Mouse (Mus musculus) spleen, postnatal 36 days (tissue): ENCODE results near the gene 1700001O22Rik.
A peak's percentile ranks its signal among the peaks of the same experiment; 100 is the strongest.

Experiments used
- DNase-seq, 2 experiments: peaks; one replicate each; pipeline ENCODE4 v3.0.0; 2022; ENCODE audit warnings: low spot score in 2 of 2, mixed read lengths in 1 of 2

1700001O22Rik gene

DNA sequence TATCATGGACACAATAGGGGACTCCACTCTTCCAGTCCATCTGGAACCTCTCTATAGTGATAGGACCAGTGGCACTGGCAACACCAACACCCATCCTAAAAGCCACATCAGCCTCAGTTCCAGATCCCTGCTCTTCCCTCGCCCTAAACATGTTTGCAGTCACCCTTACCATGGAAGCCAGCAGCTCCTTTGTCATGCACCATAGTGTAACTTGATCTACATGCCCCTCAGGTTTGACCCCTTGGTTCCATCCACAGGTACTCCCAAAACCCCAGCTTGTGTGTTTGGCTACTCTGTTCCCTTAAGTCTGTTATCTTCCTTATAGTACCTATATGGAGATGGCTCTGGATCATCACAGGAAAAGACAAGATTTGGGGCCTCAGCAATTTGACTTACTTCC is 12.9 kb upstream of the 1700001O22Rik start:
- no peak for DNase-seq

DNA sequence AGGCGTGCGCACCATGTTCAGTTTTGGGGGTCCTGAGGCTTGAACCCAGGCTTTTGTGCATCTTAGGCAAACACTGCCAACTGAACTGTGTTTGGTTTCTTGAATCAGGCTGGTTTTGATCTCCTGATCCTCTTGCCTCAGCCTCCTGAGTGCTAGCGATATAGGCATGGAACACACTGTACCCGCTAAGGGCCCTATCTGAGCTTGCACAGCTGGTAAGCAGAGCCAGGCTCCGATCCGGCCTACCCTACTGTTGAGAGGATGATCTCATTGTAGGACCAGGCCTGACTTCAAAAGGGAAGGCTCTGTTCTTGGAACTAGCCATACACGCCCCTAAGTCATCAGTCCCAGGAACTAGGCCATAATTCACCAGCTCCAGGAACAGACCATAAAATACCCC is 7.1 kb upstream of the 1700001O22Rik start:
- DNase-seq: no peak

DNA sequence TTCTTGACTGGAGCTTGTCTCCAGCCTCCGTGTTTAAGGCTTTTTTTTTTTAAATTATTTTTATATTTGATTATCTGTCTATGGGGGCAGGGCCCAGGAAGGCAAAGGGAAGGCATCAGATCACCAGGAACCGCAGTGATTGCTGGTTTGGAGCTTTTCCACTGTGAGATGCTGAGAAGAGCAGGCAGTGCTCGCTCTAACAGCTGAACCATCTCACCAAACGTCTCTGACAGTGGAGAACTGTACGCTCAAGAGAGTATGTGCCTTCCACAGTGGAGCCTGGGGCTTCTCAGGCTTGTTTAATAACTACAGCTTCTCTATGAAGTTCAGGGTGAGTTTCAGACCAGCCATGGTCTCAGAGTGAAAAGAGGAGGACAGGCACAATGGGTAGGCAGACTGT is 6.0 kb upstream of the 1700001O22Rik start:
- no peak for DNase-seq

DNA sequence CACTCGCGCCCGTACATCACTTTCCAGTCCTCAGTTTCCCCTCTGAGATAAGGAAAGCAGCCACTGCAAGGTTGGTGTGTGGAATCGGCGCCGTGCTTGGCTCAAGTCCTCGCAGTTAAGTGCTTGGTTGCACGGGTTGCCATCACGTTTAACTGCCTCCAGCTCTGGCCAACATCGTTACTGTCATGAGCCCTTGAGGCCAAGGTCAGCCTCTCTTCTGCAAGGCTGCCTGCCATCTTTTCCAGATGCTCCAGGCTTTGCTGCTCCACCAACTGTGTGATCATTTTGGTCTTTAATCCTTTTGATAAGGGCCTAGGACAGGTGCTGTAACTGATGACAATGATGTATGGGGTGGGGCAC is 4.8 kb upstream of the 1700001O22Rik start:
- no peak for DNase-seq

DNA sequence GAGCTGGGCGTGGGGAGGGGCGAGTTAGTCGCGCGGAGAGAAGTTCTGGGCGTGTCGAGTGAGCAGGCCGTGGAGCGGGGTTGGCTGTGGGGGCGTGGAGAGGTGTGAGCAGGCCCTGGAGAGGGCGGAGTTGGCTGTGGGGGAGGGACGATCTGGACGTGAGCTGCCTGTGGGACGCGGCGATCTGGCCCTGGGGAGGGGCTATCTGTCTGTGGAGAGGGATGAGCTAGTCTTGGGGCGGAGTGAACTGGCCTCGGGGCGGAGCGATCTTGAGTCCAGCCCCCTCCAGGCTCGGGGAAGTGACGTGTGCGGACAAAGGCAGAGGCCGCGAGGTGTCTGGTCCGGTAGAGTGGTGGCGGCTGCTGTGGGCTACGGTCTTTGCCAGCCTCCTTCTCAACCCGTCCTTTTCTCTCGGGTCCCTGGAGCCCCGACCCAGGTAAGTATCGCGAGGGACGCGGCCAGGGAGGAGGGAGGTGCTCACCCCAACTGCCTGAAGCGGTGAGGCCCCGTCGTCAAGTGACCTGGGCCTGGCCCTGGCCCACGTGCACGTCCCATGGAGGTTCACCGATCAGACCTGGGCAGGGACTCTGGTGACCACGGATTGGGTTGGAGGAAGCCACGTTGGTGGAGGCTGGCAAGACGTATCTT is 4.3 kb upstream of the 1700001O22Rik start, which contains the start of gene Ntmt1:
Gene Ntmt1, plus strand, starts transcription at position 179 of the 648 bp plus-strand sequence.
- DNase-seq: peak; percentile 100

DNA sequence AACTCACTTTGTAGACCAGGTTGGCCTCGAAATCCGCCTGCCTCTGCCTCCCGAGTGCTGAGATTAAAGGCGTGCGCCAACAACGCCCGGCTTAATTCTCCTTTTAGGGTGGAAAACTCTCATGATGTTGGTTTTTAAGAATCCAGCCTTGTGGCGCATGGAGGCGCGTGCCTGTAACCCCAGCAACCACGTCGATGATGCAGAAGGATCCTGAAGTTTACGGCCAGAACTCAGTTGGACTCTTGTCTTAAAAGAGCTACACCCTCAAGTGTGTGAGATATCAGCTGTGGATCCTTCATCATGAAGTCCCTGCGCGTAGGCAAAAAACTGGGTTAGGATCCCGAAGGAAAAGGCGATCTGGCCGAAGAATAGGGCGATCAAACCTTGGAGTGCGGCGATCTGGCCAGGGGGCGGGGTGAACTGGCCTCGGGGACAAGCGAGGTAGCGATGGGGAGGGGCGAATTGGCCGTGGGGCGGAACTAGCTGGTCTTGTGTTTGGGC is 3.7 kb upstream of the 1700001O22Rik start:
- no peak for DNase-seq

DNA sequence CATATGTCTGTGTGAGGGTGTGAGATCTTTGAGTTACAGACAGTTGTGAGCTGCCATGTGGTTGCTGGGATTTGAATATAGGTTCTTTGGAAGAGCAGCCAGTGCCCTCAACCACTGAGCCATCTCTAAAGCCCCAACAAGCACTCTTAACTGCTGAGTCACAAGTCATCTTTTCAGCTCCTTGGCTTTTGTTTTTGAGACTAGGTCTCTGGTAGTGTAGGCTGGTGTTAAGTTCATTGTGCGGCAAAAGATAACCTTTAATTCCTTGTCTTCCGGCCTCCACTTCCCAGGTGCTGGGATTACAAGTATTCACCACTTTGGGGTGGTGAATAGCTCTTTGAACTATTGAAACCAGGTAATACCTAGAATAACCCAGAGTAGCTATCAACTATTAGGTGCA is 2.5 kb upstream of the 1700001O22Rik start:
- DNase-seq: no peak

DNA sequence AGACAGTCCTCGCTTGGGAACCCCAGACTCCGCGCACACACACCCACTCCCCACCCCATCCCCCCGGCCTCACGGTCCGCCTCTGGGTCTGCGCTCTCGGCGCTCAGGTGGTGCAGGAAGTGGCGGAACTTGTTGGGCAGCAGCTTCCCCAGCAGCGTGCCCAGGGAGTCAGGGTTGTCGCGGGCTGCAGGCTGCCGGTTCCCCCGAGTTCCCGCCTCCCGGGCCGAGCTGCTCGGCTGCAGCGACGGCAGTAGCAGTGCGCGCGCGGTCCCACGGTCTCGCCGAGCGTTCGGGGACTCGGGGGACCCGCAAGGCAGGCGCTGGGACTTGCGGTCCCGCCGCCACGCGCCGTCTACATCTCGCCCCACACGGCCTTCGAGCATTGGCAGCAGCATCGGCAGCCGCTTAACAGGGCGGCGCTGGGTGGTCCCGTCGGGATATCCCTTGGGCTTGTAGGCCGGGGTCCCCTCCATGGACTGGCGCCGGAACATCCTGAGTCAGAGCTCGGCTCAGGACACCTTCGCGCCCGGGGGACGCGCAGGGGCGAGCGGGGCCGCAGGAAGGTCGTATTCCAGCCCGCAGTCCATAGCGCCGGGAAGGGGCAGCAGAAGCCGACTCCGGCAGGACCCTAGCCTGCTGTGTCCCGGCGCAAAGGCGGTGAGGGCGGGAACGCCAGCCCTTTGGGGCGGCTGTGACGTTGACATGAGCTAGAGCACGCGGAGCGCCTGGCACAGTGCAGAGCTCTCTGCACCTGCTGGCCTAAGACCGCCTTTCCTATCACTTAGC is 2.2 kb downstream of the 1700001O22Rik start:
- no peak for DNase-seq

DNA sequence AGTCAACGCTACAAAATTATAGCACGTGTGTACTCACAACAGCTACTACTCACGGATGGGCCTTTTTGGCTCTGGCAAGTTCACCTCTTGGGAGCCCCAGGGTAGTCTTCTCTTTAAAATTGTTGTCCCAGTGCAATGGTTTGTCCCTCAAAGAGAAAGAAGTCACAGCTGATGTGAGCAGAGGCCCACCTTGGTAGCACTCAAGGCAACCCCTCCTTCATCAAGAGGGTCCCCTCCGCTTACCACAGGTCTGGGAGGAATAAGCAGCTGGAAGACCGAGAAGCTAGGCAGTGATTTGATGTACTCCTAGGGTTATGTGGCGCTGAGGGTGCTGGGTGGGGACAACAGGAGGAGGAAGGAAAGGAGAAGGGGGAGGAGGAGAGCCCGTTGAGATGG is 2.8 kb downstream of the 1700001O22Rik start:
- no peak for DNase-seq

DNA sequence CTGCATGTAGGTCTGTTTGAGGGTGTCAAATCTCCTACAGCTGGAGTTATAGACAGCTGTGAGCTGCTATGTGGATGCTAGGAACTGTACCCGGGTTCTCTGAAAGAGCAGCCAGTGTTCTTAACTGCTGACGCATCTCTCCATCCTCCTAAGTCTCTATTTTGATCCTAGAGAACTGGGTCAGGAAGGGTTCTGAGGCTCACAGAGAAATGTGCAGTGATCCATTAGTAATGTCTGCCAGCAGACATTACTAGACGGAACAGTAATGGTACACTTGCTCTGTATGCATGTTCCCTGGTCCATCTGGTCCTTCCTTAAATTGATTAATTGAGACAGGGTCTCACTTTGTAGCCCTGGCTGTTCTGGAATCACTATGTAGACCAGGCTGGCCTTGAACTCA is 4.0 kb downstream of the 1700001O22Rik start:
- DNase-seq: no peak

DNA sequence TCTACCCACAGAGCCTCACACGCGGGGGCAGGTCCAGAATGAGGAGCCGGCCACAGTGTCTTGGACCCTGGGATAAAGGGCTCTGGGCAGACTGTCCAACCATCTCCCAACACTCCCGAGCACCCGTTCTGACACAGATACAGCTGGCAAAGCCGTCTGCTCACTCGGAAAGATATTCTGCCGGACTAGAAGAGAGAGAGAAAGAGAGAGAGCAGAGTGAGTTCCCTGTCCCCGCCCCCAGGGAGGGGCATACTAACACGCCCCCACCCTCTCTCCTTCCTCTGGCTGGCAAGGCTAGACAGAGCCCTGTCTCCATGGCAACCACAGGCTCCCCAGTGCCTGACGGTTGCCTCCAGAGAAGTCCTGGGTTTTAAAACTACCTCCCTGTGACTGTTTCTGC is 7.1 kb downstream of the 1700001O22Rik start:
- peak; percentile 73 to 76 for DNase-seq

DNA sequence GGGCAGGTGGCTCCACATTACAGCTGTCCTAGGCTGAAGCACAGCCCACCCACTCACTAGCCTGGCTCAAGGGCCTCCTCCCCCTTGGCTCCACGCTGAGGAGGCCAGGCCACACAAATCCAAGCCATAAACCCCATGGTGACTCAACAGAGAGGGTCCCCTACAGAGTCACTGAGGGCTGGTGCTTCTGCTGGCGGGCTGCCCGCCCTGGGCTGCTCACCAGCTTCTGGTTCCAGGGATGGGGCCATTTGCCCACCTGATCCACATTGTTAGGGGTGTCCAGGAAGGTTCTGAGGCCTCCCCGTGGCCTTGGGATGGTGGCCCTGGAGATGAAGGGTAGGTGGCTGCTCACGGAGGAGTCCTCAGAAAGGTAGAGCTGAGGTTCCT is 7.6 kb downstream of the 1700001O22Rik start:
- DNase-seq: no peak

DNA sequence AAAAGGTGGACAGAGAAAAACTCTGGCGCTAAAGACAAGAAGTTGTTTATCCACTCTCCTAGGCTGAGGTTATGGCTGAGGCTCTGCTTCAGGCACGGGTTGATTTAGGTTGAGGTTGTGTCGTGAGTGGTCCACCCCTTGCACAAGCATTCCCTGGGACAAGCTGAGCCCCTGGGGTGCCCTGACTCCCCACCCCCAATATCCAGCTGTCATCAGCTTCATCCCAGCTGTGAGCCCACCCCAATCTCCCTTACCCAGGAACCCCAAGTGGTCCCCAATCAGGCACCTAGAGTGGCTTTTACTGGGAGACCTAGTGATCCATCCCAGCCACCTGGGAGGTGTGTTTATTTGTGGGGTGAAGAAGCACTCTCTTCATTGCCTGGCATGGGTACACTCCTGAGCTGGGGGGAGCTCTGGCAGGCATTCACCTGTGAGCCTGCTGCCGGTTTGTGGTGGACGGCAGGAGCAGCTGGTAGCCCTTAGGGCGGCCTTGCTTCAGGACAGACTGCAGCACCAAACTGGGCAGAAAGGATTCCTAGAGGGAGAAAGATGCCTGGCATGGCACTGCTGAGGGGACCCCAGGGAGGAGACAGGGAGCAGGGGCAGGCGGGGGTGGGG is 8.1 kb downstream of the 1700001O22Rik start:
- no peak for DNase-seq

DNA sequence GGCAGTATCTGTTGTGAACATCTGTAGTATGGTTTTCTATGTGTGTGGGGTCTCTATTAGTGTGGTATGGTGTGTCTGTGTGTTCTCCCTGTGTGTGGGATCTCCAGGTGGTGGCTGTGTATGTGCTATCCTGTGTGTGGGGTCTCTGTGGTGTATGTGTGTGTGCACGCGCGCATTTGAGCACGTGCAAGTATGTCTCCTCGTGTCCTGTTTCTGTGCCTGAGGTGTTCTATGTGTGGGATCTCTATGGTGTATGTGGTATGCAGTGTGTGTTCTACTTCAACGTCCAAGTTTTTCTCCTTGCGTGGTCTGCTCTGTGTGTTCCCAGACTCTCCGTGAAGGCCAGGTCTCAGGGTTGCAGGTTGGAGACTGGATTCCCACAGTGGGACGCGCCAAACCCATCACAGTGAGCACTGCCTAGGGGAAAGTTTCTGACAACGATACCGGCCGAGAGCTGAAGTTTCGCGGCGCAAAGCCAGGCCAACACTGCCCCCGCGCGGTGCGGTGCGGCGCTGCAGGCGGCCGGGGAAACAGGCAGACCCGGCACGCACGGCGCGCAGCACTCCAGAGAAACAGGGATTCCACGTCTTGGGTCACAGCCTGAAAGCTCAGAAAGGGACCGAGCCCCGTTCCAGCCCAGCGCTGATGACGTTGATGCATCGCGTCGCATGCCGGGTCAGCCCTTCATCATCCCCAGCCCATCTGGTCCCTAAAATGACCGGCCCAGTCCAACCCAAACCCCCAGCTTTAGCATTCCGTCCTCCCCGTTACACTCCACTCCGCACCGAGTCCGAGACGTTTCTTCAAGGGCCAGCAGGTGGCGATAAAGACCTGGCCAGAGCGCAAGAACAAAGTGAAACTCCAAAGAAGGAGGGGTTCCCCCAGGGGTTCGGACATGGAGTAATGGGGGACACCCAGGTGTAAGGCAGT is 9.0 kb downstream of the 1700001O22Rik start:
- DNase-seq: peak; percentile 83 to 86

DNA sequence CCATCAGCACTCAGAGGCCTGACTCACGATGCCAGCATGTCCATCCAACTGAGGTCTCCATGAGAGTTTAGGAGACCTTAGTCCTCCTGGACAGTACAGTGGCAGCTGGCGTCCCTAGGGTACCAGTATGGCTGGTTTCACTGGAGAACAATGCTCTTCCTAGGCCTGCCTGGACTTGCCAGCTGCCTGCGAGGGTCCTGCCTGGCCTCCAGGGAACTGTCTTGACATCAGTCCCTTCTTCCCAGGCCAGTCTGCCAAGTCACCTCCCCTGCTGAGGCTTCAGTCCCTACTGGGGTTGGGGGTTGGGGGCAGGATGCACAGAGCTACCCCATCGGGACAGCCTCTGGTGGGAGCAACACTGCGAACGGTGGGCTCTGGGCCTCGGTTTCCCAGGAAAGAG is 11.4 kb downstream of the 1700001O22Rik start:
- DNase-seq: no peak

DNA sequence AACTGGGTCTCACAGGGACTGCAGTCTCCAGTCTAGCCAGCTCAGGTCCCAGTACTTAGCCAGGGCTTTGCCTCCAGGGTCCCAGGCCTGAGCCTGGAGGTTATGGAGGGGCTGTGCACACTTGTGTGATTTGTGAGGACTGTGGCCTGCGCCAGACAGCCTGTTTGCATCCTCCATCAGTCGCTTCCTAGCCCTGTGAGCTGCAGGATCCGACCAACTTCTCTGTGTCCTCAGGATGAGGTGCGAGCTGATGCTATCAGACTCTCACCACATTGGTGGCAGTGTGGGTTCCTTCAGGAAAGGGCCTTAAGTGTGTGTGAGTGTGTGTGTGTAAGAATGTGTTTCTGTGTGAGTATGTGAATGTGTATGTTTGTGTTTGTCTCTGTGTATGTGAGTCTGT is 16.0 kb downstream of the 1700001O22Rik start:
- DNase-seq: no peak

DNA sequence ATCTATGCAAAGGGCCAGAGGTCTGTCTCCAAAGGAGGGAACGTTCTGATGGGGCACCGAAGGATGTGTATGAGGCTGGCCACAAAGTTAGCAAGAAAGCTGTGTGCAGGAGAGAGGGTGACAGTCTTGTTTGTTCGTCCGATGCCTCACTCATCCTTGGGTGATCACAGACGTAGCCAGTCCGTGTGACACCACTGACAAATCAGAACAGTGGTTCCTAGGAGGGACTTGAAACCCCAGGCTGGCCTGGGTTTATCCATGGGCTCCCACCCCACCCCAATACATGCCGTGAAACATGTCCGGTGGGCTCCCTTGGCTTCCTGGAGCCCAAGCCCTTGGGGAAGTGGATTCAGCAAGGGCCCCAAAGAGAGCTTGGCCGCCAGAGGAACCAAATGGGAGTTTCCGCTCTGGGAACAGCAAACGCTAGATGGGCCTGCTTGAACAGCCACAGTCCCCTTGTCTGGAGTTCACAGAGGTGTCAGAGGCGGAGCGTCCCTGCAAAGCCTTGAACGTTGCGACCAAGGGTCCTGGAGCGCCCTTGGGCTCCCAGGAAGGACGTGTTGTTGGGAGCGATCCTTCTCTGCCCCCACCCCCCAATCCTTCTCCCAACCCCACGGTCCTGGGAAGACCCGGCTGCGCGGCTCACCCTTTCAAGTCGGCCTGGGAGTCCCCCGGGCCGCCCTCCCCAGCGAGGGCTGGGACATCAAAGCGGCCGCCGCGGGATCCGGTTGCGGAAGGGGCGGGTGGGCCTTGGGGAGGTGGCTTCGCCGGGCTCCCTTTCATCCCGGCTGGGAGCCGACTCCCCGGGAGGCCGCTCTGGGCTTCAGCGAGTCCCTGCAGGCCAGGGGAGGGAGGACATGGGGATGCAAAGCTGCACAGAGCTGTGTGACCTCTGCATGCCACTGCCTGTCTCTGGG is 19.1 kb downstream of the 1700001O22Rik start:
- DNase-seq: no peak

DNA sequence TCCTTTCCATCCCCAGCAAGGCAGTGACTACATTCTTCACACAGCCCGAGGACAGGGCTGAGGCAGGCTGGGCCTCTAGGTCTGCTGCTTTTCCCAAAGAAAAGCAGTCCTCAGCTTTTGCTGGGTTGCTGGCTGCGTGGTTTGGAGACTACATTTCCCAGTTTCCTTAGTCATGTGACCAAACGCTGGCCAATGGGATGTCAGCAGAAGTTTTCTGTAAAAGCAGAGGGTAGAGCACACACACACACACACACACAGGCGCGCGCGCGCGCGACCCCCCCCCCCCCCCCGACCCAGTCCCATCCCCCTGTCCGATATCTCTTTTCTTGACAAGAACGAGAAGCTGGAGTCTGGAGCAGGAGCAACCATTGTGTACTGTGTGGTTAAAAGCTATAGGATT is 20.1 kb downstream of the 1700001O22Rik start:
- DNase-seq: no peak

DNA sequence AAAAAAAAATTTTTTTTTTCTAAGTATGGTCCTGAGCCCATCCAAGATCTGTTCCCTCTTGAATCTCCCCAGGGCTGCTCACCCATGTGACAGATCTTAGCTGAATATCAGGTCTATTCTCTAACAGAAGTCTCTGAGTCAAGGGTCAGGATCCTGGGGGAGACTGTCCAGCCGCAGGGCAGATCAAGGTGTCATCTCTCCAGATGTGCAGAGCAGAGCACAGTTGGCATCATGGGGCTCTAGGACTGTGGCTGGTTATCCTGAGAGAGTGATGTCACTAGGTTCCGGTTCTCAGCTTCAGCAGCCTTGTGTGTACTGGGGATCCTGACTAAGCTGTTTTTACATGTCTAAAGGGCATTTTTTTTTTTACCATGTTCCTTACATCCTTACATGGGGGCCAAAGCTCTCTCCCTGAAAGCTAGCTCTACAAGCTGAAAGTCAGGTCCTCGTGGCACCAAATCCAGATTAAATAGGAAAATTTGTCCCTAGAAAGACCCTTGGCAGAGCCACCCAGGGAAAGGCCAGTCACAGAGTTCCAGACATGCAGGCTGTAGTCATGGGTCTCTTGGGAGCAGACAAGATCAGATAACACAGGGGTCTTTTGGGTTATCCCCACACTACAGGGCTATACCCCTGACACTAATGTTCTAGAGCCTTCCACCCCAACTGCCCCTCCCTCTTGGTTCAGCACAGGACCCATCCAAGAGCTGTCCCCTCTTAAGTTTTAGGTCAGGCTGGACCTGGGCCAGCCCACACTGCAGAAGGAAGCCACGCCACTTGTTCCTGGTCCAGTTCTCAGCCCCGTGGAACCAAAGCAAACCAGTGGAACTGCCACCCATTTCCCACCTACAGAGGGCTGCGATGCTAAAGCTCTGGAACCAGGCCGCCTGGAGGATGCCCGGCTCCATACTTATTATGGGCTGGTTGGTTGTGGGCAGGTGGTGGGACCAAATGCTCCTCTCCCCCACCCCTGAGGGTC is 20.9 kb downstream of the 1700001O22Rik start:
- DNase-seq: no peak
